Mouse (Mus musculus): ENCODE data around the gene Lrrc8b. TPM values are rescaled to one million over a fixed set of nuclear protein-coding genes. Genes with fewer than 3 reads are reported as not detected.
A peak's percentile ranks its signal among the peaks of the same experiment; 100 is the strongest.

The Lrrc8b gene
- polyA plus RNA-seq, 1 experiment, result 31.1 TPM

GRCm38 (mm10) chr5:105490211-105490610 is 74.6 kb downstream of the Lrrc8b start:
- no peak for DNase-seq (ENCODE audit: low read depth)
- TF ChIP-seq POLR2A (IDR thresholded peaks at IDR 0.05; ENCODE audit: borderline replicate concordance, extremely low read depth, insufficient read depth, insufficient read length, poor library complexity, severe bottlenecking), result no peak
- TF ChIP-seq CTCF (IDR thresholded peaks at IDR 0.05; ENCODE audit: borderline replicate concordance, extremely low read depth, insufficient read depth, insufficient read length), result no peak

GRCm38 (mm10) chr5:105491389-105491788 is 75.8 kb downstream of the Lrrc8b start:
- no peak for TF ChIP-seq POLR2A (IDR thresholded peaks at IDR 0.05; ENCODE audit: borderline replicate concordance, extremely low read depth, insufficient read depth, insufficient read length, poor library complexity, severe bottlenecking)
- TF ChIP-seq CTCF (IDR thresholded peaks at IDR 0.05; ENCODE audit: borderline replicate concordance, extremely low read depth, insufficient read depth, insufficient read length), result peak; percentile 56; the same call in 1 of the 2 replicates
- peak; percentile 68 for DNase-seq (ENCODE audit: low read depth)

GRCm38 (mm10) chr5:105492367-105493246 is 77.0 kb downstream of the Lrrc8b start:
- TF ChIP-seq POLR2A (IDR thresholded peaks at IDR 0.05; ENCODE audit: borderline replicate concordance, extremely low read depth, insufficient read depth, insufficient read length, poor library complexity, severe bottlenecking) (no peak), CTCF (IDR thresholded peaks at IDR 0.05; ENCODE audit: borderline replicate concordance, extremely low read depth, insufficient read depth, insufficient read length) (peak; percentile 45; the same call in 1 of the 2 replicates)
- peak; percentile 97 for DNase-seq (ENCODE audit: low read depth)

- no peak for DNase-seq (ENCODE audit: low read depth)
- TF ChIP-seq CTCF (IDR thresholded peaks at IDR 0.05; ENCODE audit: borderline replicate concordance, extremely low read depth, insufficient read depth, insufficient read length) (no peak), POLR2A (IDR thresholded peaks at IDR 0.05; ENCODE audit: borderline replicate concordance, extremely low read depth, insufficient read depth, insufficient read length, poor library complexity, severe bottlenecking) (no peak)
These were observed 77.8 kb downstream of the Lrrc8b start for GRCm38 (mm10) chr5:105493377-105493776.

GRCm38 (mm10) chr5:105494246-105494917 is 78.8 kb downstream of the Lrrc8b start:
- peak; percentile 53 for DNase-seq (ENCODE audit: low read depth)
- TF ChIP-seq CTCF (IDR thresholded peaks at IDR 0.05; ENCODE audit: borderline replicate concordance, extremely low read depth, insufficient read depth, insufficient read length) (no peak), POLR2A (IDR thresholded peaks at IDR 0.05; ENCODE audit: borderline replicate concordance, extremely low read depth, insufficient read depth, insufficient read length, poor library complexity, severe bottlenecking) (no peak)

- DNase-seq (ENCODE audit: low read depth), result peak; percentile 91
- no peak for TF ChIP-seq POLR2A (IDR thresholded peaks at IDR 0.05; ENCODE audit: borderline replicate concordance, extremely low read depth, insufficient read depth, insufficient read length, poor library complexity, severe bottlenecking)
- peak; percentile 72; the same call in 1 of the 2 replicates for TF ChIP-seq CTCF (IDR thresholded peaks at IDR 0.05; ENCODE audit: borderline replicate concordance, extremely low read depth, insufficient read depth, insufficient read length)
These were observed 79.6 kb downstream of the Lrrc8b start for GRCm38 (mm10) chr5:105494918-105495901.

GRCm38 (mm10) chr5:105496133-105496532 is 80.6 kb downstream of the Lrrc8b start:
- peak; percentile 31 for DNase-seq (ENCODE audit: low read depth)
- TF ChIP-seq CTCF (IDR thresholded peaks at IDR 0.05; ENCODE audit: borderline replicate concordance, extremely low read depth, insufficient read depth, insufficient read length) (no peak), POLR2A (IDR thresholded peaks at IDR 0.05; ENCODE audit: borderline replicate concordance, extremely low read depth, insufficient read depth, insufficient read length, poor library complexity, severe bottlenecking) (no peak)

GRCm38 (mm10) chr5:105496586-105496985 is 81.0 kb downstream of the Lrrc8b start:
- no peak for DNase-seq (ENCODE audit: low read depth)
- TF ChIP-seq CTCF (IDR thresholded peaks at IDR 0.05; ENCODE audit: borderline replicate concordance, extremely low read depth, insufficient read depth, insufficient read length), result no peak
- no peak for TF ChIP-seq POLR2A (IDR thresholded peaks at IDR 0.05; ENCODE audit: borderline replicate concordance, extremely low read depth, insufficient read depth, insufficient read length, poor library complexity, severe bottlenecking)

- peak; percentile 78 for DNase-seq (ENCODE audit: low read depth)
- TF ChIP-seq CTCF (IDR thresholded peaks at IDR 0.05; ENCODE audit: borderline replicate concordance, extremely low read depth, insufficient read depth, insufficient read length), result no peak
- TF ChIP-seq POLR2A (IDR thresholded peaks at IDR 0.05; ENCODE audit: borderline replicate concordance, extremely low read depth, insufficient read depth, insufficient read length, poor library complexity, severe bottlenecking), result no peak
These were observed 82.9 kb downstream of the Lrrc8b start for GRCm38 (mm10) chr5:105498429-105499000.

GRCm38 (mm10) chr5:105499396-105499795 is 83.8 kb downstream of the Lrrc8b start:
- peak; percentile 5 for DNase-seq (ENCODE audit: low read depth)
- no peak for TF ChIP-seq CTCF (IDR thresholded peaks at IDR 0.05; ENCODE audit: borderline replicate concordance, extremely low read depth, insufficient read depth, insufficient read length)
- no peak for TF ChIP-seq POLR2A (IDR thresholded peaks at IDR 0.05; ENCODE audit: borderline replicate concordance, extremely low read depth, insufficient read depth, insufficient read length, poor library complexity, severe bottlenecking)
